Mouse (Mus musculus) embryonic fibroblast, embryonic 13.5 days (primary cell): ENCODE measurements around the gene Uhrf1bp1. TPM values are rescaled to one million over a fixed set of nuclear protein-coding genes. Genes with fewer than 3 reads are reported as not detected.
A peak's percentile ranks its signal among the peaks of the same experiment; 100 is the strongest.
"Not testable (repeated sequence)": the region's sequence is repeated elsewhere in the genome, so short reads cannot be mapped to it uniquely, and the experiment has no call there.

ENCODE experiments used
- H3K27ac ChIP-seq: 2 replicates; pipeline ENCODE4 v1.5.1; 2012; ENCODE audit warnings: low read length, control low read depth, inconsistent platforms; ENCODE audit not compliant: insufficient read depth
- H3K4me1 ChIP-seq: 2 replicates; pipeline ENCODE4 v1.6.1; 2011; ENCODE audit warnings: low read length; ENCODE audit not compliant: control insufficient read depth, insufficient read depth
- H3K4me3 ChIP-seq: 2 replicates; pipeline ENCODE4 v1.5.1; 2011; ENCODE audit warnings: mild to moderate bottlenecking, control low read depth, low read length; ENCODE audit not compliant: insufficient read depth
- CTCF ChIP-seq: IDR thresholded peaks from 2 replicates; pipeline ENCODE4 v1.5.1; 2011; ENCODE audit warnings: mild to moderate bottlenecking, control low read depth, low read length, moderate library complexity, borderline replicate concordance; ENCODE audit not compliant: insufficient read depth
- POLR2A ChIP-seq: IDR thresholded peaks from 2 replicates; pipeline ENCODE4 v1.6.1; 2011; ENCODE audit warnings: low read depth, mild to moderate bottlenecking, control low read depth, low read length, moderate library complexity
- polyA plus RNA-seq: library from polyadenylated mRNA; stranded (reverse); fragments of >200 nt; gene quantifications from 2 replicates; pipeline ENCODE4 v1.2.4, GENCODE M21; 2011; ENCODE audit warnings: low read depth; ENCODE audit not compliant: missing spikeins, insufficient read length

The Uhrf1bp1 gene
- polyA plus RNA-seq, 1 experiment, result 20.6 TPM

DNA sequence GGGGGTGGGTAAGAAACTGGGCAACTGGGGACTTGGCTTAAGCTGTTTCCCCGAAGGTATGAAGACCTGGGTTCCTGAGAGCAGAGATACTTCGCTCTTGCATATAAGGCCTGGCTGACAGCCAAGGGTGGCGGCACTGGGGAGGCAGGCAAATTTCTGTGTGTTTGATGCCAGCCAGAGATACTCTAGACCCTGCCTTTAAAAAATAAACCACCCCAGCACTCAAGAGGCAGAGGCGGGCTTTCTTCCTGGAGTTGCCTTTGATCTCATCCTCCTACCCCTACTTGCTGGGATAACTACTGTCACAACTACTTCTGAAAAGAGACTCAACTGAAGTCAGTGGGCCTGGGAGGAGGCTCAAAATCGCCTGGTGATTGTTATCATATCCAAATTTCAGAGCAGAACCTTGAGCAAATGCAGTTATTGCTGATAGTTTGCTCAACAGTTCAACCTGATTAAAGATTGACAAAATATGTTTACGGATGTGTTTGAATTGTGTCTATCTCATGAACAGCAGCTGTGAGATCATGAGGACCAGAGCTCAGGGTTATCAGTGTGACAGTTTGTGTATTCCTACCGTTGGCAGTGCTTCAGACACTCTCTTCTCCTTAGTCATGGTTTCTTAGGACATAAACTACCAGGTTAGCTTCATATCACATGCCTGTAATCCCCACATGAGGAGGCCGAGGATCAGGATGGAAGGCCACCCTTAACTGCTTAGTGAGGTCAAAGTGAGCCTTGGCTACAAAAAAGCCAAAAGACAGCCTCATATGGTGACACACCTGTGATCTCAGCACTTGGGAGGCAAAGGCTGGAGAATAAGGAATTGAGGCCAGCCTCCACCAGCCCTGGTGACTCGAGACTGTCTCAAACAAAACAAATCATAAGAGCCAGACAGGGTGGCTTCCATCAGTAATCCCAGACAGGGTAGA, 34.6 kb upstream of the Uhrf1bp1 start:
- TF ChIP-seq CTCF (no peak), POLR2A (no peak)
- no peak overlapping the region for H3K27ac ChIP-seq
- H3K4me1 ChIP-seq, result peaks cover 12% of the 10 kb centered on the region
- no peak overlapping the region for H3K4me3 ChIP-seq

DNA sequence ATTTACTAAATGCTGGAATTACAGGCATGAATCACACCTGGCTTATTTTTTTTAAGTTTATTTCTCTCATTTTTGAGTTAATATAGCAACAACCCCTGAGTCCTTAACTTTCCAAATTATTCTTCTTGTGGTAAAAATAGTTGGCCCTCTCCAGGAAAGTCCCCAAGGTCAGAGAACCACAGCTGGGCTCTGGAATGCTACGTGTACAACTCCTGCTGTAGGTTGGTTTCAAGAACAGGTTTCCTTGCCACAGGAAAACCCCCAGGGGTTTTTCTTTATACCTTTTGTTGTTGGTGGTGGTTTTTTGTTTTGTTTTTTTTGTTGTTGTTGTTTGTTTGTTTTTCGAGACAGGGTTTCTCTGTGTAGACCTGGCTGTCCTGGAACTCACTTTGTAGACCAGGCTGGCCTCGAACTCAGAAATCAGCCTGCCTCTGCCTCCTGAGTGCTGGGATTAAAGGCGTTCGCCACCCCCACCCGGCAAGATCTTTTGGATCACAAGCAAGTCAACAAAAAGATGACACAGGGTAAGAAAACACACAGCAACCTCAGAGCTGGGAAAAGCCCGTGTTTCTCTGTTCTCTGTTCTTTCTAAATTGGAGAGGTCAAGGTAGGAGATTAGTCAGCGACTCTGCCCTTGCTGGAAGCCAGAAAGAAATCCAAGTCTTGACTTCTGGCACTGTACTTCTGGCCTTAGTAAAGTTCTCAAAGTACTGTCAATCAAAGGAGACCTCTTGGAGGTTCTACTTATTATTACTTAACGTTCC, 32.9 kb upstream of the Uhrf1bp1 start:
- no peak for TF ChIP-seq POLR2A
- no peak for TF ChIP-seq CTCF
- peaks cover 12% of the 10 kb centered on the region for H3K4me1 ChIP-seq
- no peak overlapping the region for H3K27ac ChIP-seq
- no peak overlapping the region for H3K4me3 ChIP-seq

DNA sequence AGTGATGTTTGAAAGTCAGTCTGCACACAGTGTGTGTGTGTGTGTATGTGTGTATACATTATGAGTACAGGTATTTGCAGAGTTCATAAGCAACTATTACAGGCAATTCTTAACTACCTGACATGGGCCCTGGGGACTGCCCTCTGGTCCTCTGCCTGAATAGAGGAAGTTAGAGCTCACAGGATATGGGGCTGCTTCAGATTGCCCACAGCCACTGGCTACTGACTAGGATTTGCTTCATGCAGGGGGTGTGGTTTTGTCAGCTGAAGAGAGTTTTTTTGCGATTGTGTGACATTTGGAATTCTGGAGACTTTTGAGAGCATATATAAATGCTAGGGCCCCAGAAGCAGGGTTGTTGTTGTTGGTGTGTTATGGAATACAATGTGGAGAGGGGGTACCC, 31.3 kb upstream of the Uhrf1bp1 start:
- Histone ChIP-seq H3K4me1 (peaks cover 9% of the 10 kb centered on the region), H3K27ac (no peak overlapping the region), H3K4me3 (no peak overlapping the region)
- TF ChIP-seq CTCF (no peak), POLR2A (no peak)

DNA sequence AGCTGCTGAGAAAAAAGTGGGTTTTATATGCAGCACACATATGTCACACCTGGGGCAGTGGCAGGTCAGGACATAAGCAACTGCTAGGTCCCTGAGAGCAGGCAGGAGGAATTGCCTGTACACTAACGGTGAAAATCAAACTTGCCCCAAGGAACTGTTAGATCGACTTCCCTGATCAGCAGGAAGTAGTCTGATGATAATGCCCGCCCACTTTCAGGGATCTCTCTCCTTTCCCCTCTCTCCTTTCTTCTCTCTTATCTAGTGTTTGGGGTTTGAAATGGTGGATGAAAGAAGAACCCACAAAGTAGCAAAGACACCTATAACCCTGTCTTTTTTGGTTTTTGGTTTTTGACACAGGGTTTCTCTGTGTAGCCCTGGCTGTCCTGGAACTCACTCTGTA, 30.7 kb upstream of the Uhrf1bp1 start:
- Histone ChIP-seq H3K27ac (peak overlapping the region; percentile 65), H3K4me1 (peaks cover 9% of the 10 kb centered on the region), H3K4me3 (no peak overlapping the region)
- no peak for TF ChIP-seq CTCF
- TF ChIP-seq POLR2A, result no peak

DNA sequence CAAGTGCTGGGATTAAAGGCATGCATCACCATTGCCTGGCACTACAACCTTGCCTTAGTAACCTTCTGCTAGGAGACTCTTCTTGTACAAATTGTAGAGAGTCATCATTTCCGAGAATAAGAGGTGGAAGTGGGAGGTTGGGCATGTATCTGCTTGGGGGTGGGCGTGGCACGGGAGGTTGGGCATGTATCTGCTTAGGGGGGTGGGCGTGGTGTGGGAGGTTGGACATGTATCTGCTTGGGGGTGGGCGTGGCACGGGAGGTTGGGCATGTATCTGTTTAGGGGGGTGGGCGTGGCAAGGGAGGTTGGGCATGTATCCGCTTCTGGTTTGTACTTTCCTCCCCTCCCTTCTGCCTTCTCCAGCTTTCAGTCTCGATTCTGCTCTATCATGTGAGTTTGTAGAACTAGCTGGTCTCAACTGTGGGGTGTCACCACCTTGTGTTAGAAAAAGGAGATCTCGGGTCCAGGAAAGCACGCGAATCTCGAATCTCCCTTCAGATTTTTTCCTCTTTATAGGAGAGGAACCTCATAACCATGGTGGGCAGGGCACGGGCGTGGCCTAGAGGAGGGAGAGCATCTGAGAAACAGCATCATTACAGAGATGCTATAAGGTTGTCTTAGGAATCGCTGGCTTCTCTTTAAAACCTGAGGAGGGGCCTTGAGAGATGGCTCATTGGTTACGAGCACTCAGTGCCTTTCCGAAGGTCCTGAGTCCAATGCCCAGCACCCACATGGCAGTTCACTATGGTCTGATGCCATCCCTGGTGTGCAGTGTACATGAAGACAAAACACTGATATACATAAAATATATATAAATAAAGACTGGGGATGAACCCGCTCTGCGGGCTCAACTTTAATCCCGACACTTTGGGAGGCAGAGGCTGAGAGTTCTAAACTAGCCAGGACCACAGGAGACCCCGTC, 30.0 kb upstream of the Uhrf1bp1 start:
- Histone ChIP-seq H3K4me3 (peak overlapping the region; percentile 46), H3K4me1 (peaks cover 7% of the 10 kb centered on the region), H3K27ac (peak overlapping the region; percentile 85)
- no peak for TF ChIP-seq CTCF
- peak; percentile 70 for TF ChIP-seq POLR2A

DNA sequence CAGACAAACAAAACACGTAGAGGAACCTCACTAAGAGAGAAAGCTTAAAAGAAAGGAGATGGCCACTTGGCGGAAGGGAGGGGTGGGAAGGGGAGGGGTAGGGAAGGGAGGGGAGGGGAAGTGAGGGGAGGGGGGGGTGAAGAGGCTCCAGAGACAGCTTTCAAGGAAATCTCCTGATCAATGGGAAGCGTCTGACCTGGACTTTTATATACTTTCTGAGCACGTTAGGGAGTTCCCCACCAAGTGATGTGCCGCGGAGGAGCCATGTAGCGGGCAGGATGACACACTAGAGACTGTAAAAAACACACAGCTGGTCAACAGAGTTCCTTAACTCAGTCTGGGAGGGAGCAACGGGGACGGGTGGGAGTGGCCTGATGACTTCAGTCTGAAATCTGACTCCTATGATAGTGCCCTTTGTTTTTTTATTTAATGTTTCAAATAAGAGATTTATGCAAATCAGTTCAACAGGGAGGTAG, 29.3 kb upstream of the Uhrf1bp1 start:
- TF ChIP-seq POLR2A (peak; percentile 87), CTCF (no peak)
- peak overlapping the region; percentile 85 for H3K27ac ChIP-seq
- H3K4me1 ChIP-seq, result peaks cover 5% of the 10 kb centered on the region
- peak overlapping the region; percentile 46 for H3K4me3 ChIP-seq

DNA sequence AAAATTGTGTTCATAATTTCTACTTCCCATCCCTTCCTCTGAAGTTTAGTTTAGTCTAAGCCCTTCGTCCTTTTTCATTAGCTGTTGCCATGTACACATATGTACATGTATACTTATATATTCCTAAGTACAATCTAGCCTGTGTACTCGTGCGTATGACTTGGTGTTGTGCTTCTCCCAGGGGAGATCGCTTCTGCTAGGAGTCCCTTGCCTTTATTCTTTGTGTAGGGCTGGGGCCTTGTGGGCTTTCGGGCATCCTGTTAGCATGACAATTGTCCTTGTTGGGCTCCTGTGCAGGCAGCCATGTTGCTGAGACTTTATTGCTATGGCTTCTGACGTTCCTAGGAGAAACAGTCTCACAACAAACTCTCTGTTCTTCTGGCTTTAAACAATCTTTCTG, 28.7 kb upstream of the Uhrf1bp1 start:
- H3K27ac ChIP-seq, result no peak overlapping the region
- H3K4me3 ChIP-seq, result no peak overlapping the region
- no peak for TF ChIP-seq POLR2A
- TF ChIP-seq CTCF, result no peak
- peaks cover 5% of the 10 kb centered on the region for H3K4me1 ChIP-seq

DNA sequence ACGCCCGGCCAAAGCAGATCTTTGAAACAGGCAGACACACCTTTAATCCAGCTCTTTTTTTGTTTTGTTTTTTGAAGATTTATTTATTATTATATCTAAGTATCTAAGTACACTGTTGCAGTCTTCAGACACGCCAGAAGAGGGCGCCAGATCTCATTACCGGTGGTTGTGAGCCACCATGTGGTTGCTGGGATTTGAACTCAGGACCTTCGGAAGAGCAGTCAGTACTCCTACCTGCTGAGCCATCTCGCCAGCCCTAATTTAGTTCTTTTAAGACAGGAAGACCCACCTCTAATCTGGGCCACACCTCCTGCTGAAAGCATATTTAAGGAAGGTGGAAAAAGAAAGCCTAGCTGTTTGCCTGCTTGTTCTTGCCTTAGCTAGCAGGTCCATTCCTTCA, 25.8 kb upstream of the Uhrf1bp1 start:
- peaks cover 4% of the 10 kb centered on the region for H3K4me1 ChIP-seq
- H3K4me3 ChIP-seq, result no peak overlapping the region
- TF ChIP-seq CTCF (no peak), POLR2A (no peak)
- no peak overlapping the region for H3K27ac ChIP-seq

DNA sequence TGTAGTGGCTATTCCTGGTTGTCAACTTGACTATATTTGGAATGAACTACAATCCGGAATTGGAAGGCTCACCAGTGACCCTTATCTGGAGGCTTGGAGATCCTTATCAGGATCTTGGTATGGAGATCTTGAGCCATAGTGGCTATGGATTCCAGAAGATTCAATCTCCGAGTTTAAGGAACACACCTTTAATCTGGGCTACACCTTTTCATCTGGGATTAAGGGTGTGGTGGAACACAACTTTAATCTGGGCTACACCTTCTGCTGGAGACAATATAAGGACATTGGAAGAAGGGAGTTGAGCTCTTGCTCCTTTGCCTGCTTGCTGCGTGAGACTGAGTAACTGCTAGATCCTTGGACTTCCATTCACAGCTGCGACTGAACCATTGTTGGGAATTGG, 18.4 kb upstream of the Uhrf1bp1 start, which contains the start of gene Snrpc:
Snrpc (plus strand) TSS at position 301 of the 400 bp plus-strand sequence.
- H3K4me1 ChIP-seq, H3K4me3 ChIP-seq, H3K27ac ChIP-seq: not testable (repeated sequence)
